Mouse (Mus musculus) bone marrow, adult 2 months (tissue): ENCODE measurements around the gene Coq8b. TPM values are rescaled to one million over a fixed set of nuclear protein-coding genes. Genes with fewer than 3 reads are reported as not detected.

Experiments
- H3K27ac ChIP-seq: fragments of 200-500 bp; 2 replicates; pipeline ENCODE4 v1.5.1; 2012; ENCODE audit warnings: low read depth, mild to moderate bottlenecking, control low read depth, inconsistent platforms, low read length; ENCODE audit not compliant: control insufficient read depth, poor library complexity, insufficient read depth
- H3K4me1 ChIP-seq: fragments of 200-500 bp; 2 replicates; pipeline ENCODE4 v1.6.1; 2011; ENCODE audit warnings: low read length; ENCODE audit not compliant: control insufficient read depth, insufficient read depth
- H3K4me3 ChIP-seq: fragments of 200-500 bp; replicated peaks from 2 replicates; pipeline ENCODE3; 2011; ENCODE audit warnings: mild to moderate bottlenecking, low read depth, low read length, control low read depth; ENCODE audit not compliant: control insufficient read depth
- CTCF ChIP-seq: fragments of 200-500 bp; IDR thresholded peaks from 2 replicates; pipeline ENCODE4 v1.5.1; 2011; ENCODE audit warnings: low read length, control low read depth; ENCODE audit not compliant: control insufficient read depth, insufficient read depth
- POLR2A ChIP-seq: fragments of 200-500 bp; IDR thresholded peaks from 2 replicates; pipeline ENCODE4 v1.6.1; 2011; ENCODE audit warnings: low read depth, mild to moderate bottlenecking, control low read depth, low read length, borderline replicate concordance; ENCODE audit not compliant: control insufficient read depth
- WGBS: fragments of 180-500 bp; shearing (Covaris S2); methylation state at CpG from one replicate; pipeline ENCODE4 v1.1.7; 2018; 5-methylcytosine and 5-hydroxymethylcytosine counted together
- polyA plus RNA-seq: library from polyadenylated mRNA; stranded (reverse); fragments of >200 nt; gene quantifications from 2 replicates; pipeline ENCODE4 v1.2.4, GENCODE M21; 2011; ENCODE audit warnings: low replicate concordance; ENCODE audit not compliant: missing spikeins, insufficient read depth, insufficient read length

Coq8b gene
- polyA plus RNA-seq, 1 experiment: 17.3 TPM

GRCm38 (mm10) chr7:27197634-27198033 lies 35.2 kb upstream of the Coq8b start:
- 86% methylated on average over 8 of the region's 8 CpGs for WGBS
- no peak overlapping the region for H3K4me3 ChIP-seq
- no peak overlapping the region for H3K27ac ChIP-seq
- no peak for TF ChIP-seq CTCF
- TF ChIP-seq POLR2A: no peak
- peaks cover 3% of the 10 kb centered on the region; the same call in 1 of the 2 replicates for H3K4me1 ChIP-seq

- no peak overlapping the region for H3K27ac ChIP-seq
- TF ChIP-seq POLR2A: no peak
- no peak overlapping the region for H3K4me3 ChIP-seq
- peaks cover 3% of the 10 kb centered on the region; the same call in 1 of the 2 replicates for H3K4me1 ChIP-seq
Measured at GRCm38 (mm10) chr7:27198355-27198754, 34.5 kb upstream of the Coq8b start.

- Histone ChIP-seq H3K4me1 (peaks cover 3% of the 10 kb centered on the region; the same call in 1 of the 2 replicates), H3K27ac (no peak overlapping the region), H3K4me3 (no peak overlapping the region)
- 90% methylated on average over 8 of the region's 8 CpGs for WGBS
- TF ChIP-seq POLR2A (no peak), CTCF (no peak)
Measured at GRCm38 (mm10) chr7:27198779-27199178, 34.0 kb upstream of the Coq8b start.

- Histone ChIP-seq H3K4me1 (no peaks in the 10 kb centered on the region), H3K4me3 (no peak overlapping the region), H3K27ac (no peak overlapping the region)
- TF ChIP-seq POLR2A (no peak), CTCF (no peak)
- 89% methylated on average over 8 of the region's 8 CpGs for WGBS
Measured at GRCm38 (mm10) chr7:27203730-27204449, 28.9 kb upstream of the Coq8b start.

- TF ChIP-seq CTCF (no peak), POLR2A (no peak)
- no peak overlapping the region for H3K4me3 ChIP-seq
- no peaks in the 10 kb centered on the region for H3K4me1 ChIP-seq
- WGBS: 70% methylated on average over 2 of the region's 2 CpGs
- no peak overlapping the region for H3K27ac ChIP-seq
Measured at GRCm38 (mm10) chr7:27212626-27213025, 20.2 kb upstream of the Coq8b start.

GRCm38 (mm10) chr7:27218586-27218985 lies 14.2 kb upstream of the Coq8b start:
- H3K27ac ChIP-seq: no peak overlapping the region
- no peaks in the 10 kb centered on the region for H3K4me1 ChIP-seq
- H3K4me3 ChIP-seq: no peak overlapping the region
- TF ChIP-seq CTCF: no peak
- TF ChIP-seq POLR2A: no peak
- WGBS: 78% methylated on average over 7 of the region's 7 CpGs

GRCm38 (mm10) chr7:27219937-27220336 lies 12.9 kb upstream of the Coq8b start:
- 89% methylated on average over 11 of the region's 11 CpGs for WGBS
- no peak for TF ChIP-seq POLR2A
- TF ChIP-seq CTCF: no peak
- no peak overlapping the region for H3K27ac ChIP-seq
- H3K4me3 ChIP-seq: no peak overlapping the region
- peaks cover 3% of the 10 kb centered on the region; the same call in 1 of the 2 replicates for H3K4me1 ChIP-seq

GRCm38 (mm10) chr7:27221939-27222338 lies 10.9 kb upstream of the Coq8b start:
- 73% methylated on average over 6 of the region's 6 CpGs for WGBS
- TF ChIP-seq POLR2A (no peak), CTCF (no peak)
- H3K27ac ChIP-seq: no peak overlapping the region
- no peak overlapping the region for H3K4me3 ChIP-seq
- peaks cover 4% of the 10 kb centered on the region; the same call in 1 of the 2 replicates for H3K4me1 ChIP-seq
